Mouse (Mus musculus): ENCODE results near the gene Abr. TPM values are rescaled to one million over a fixed set of nuclear protein-coding genes. Genes with fewer than 3 reads are reported as not detected.

Abr gene
- polyA plus RNA-seq, 1 experiment from 2014 or later, result 46.4 TPM

DNA sequence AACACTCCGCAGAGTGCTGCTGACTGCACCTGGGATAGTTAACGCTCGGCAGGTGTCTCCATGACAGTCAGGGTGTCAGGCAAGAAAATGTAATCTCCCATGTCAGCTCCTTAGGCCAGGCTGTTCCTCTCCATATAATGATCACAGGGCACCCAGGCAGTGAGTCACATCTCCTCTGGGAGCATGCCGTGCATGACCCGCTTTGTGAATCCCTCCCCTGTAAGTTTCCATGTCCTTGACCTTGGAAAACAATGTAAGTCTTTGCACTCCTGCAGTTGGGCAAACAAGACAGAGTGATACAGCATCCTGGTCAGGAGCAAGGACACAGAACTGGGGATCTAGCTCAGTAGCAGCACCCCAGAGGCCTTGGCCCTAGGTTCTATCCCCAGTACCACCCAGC is 78.8 kb downstream of the Abr start:
- ATAC-seq (replicated peaks; ENCODE audit: low FRiP score) (no peak), DNase-seq (ENCODE audit: low spot score) (no peak)
- Histone ChIP-seq H3K36me3 (ENCODE audit: control insufficient read depth, insufficient read depth, low read length) (no peaks in the 10 kb centered on the region), H3K4me2 (ENCODE audit: low read depth, low read length, severe bottlenecking) (no peak overlapping the region), H3K27me3 (ENCODE audit: control insufficient read depth, insufficient read depth, low read length) (no peaks in the 10 kb centered on the region), H3K4me1 (replicated peaks; ENCODE audit: control insufficient read depth, insufficient read depth, low read length) (0 out of 2 replicates have a peak, but pooled peaks cover 4% of the 10 kb centered on the region), H3K9me3 (ENCODE audit: control insufficient read depth, low read length) (no peaks in the 10 kb centered on the region), H3K4me3 (ENCODE audit: low read depth, low read length) (no peak overlapping the region), H3K9ac (ENCODE audit: low read length) (no peak overlapping the region), H3K27ac (ENCODE audit: low read depth, low read length) (no peak overlapping the region)
- 89% methylated on average over 5 of the region's 5 CpGs for WGBS

DNA sequence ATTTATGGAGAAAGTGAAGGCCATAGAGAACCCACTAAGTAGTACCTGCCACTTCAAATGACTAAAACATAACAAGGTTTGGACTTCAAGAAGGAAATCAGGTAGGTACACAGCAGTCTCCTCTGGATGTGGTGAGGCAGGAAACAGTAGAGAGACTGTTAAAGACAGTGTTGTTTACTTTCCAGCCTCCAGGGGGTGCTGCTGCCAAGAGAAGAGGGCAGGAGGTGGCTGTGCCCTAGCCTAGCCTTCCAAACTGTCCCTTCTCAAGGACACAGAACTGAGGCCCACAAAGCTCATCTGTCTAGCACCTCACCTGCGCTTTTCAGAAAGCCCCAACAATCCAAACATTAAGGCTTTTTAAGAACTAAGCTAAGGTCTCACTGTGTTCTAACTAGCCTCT is 81.1 kb downstream of the Abr start:
- H3K4me1 ChIP-seq (replicated peaks; ENCODE audit: control insufficient read depth, insufficient read depth, low read length), result no peaks in the 10 kb centered on the region
- no peak overlapping the region for H3K27ac ChIP-seq (ENCODE audit: low read depth, low read length)
- ATAC-seq (replicated peaks; ENCODE audit: low FRiP score) (no peak), DNase-seq (ENCODE audit: low spot score) (peak; percentile 69)
- H3K4me2 ChIP-seq (ENCODE audit: low read depth, low read length, severe bottlenecking), result no peak overlapping the region
- no peak overlapping the region for H3K9ac ChIP-seq (ENCODE audit: low read length)
- H3K27me3 ChIP-seq (ENCODE audit: control insufficient read depth, insufficient read depth, low read length), result no peaks in the 10 kb centered on the region
- H3K36me3 ChIP-seq (ENCODE audit: control insufficient read depth, insufficient read depth, low read length), result no peaks in the 10 kb centered on the region
- WGBS, result 52% methylated on average over 1 of the region's 1 CpGs
- H3K4me3 ChIP-seq (ENCODE audit: low read depth, low read length), result no peak overlapping the region
- no peaks in the 10 kb centered on the region for H3K9me3 ChIP-seq (ENCODE audit: control insufficient read depth, low read length)

DNA sequence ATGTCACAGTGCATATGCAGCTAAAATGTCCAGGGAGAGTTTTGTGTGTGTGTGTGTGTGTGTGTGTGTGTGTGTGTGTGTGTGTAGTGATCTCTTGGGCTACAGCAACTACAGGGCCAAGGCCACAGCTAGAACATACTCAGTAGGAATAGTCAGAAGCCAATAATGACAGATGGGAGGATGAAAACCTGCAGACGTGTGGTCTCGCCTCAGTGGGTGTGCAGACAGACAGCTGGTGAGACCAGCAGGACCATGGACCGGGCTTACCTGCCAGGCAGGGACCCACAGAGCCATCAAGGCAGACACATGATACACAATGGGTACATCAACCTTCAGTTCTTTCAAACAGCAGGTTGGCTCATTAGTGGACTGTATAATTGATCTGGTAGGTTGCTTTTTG is 84.7 kb downstream of the Abr start:
- Histone ChIP-seq H3K27ac (ENCODE audit: low read depth, low read length) (no peak overlapping the region), H3K4me2 (ENCODE audit: low read depth, low read length, severe bottlenecking) (no peak overlapping the region), H3K9me3 (ENCODE audit: control insufficient read depth, low read length) (no peaks in the 10 kb centered on the region), H3K4me3 (ENCODE audit: low read depth, low read length) (no peak overlapping the region), H3K9ac (ENCODE audit: low read length) (no peak overlapping the region), H3K27me3 (ENCODE audit: control insufficient read depth, insufficient read depth, low read length) (no peaks in the 10 kb centered on the region), H3K36me3 (ENCODE audit: control insufficient read depth, insufficient read depth, low read length) (no peaks in the 10 kb centered on the region), H3K4me1 (replicated peaks; ENCODE audit: control insufficient read depth, insufficient read depth, low read length) (no peaks in the 10 kb centered on the region)
- no peak for DNase-seq (ENCODE audit: low spot score)
- no peak for ATAC-seq (replicated peaks; ENCODE audit: low FRiP score)
- WGBS, result 76% methylated on average over 3 of the region's 3 CpGs

DNA sequence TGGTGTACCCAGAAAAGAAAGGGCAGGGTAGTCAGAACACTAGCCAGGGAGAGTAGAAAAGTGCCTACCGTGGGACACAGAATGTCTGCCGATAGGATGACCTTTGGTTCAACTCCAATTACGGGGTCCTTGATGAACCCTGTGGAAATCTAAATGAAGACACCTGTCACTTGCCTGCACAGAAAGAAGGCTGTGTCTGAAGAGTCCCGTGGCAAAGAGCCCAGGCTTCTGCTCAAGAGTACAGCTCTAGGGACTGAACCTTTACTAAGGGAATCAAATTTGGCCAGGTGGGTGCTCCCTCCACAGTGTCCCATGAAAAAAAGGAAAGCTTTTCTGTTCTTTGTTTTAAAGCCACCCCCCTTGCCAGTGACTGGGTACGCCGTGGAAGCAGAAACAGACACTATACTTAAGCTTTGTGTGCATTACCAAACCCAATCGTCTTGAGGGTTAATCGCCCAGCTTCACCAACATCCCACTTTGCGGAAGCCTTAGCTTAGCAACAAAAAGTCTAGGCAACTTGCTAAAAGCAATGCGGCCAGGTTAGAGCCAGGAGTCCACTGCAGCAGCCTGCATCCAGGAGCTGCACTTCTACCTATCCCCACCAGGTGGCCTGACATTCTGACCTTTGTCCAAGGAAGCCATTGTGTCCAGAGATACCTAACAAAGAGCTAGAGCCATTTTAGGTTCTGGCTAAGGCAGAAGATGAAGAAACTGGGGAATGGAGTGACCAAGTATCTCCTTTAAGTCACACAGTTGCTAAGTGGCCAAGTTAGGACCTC is 85.3 kb downstream of the Abr start:
- no peak overlapping the region for H3K4me2 ChIP-seq (ENCODE audit: low read depth, low read length, severe bottlenecking)
- H3K27me3 ChIP-seq (ENCODE audit: control insufficient read depth, insufficient read depth, low read length), result no peaks in the 10 kb centered on the region
- ATAC-seq (replicated peaks; ENCODE audit: low FRiP score) (no peak), DNase-seq (ENCODE audit: low spot score) (no peak)
- no peaks in the 10 kb centered on the region for H3K9me3 ChIP-seq (ENCODE audit: control insufficient read depth, low read length)
- no peak overlapping the region for H3K4me3 ChIP-seq (ENCODE audit: low read depth, low read length)
- no peaks in the 10 kb centered on the region for H3K36me3 ChIP-seq (ENCODE audit: control insufficient read depth, insufficient read depth, low read length)
- WGBS, result 75% methylated on average over 10 of the region's 10 CpGs
- no peaks in the 10 kb centered on the region for H3K4me1 ChIP-seq (replicated peaks; ENCODE audit: control insufficient read depth, insufficient read depth, low read length)
- no peak overlapping the region for H3K9ac ChIP-seq (ENCODE audit: low read length)
- no peak overlapping the region for H3K27ac ChIP-seq (ENCODE audit: low read depth, low read length)

DNA sequence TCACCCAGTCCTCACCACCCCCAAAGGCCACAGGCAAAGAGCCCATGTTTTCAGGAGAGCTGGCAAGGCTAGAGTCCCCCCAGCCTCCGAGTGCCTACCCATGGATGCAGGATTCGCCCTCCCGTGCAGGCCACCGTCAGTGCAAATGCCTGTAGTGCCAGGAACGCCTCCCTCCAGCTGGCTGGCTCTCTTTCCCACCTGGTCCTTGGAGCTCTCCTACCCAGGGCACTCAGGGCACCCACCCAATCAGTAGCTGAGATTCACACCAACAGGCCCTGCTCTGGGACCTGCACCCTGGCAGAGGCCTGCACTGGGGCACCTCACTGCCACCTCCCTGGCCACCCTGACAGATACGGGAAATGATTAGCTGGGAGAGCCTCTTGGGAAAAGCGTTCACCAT is 90.1 kb downstream of the Abr start:
- Histone ChIP-seq H3K27me3 (ENCODE audit: control insufficient read depth, insufficient read depth, low read length) (no peaks in the 10 kb centered on the region), H3K4me2 (ENCODE audit: low read depth, low read length, severe bottlenecking) (no peak overlapping the region), H3K9me3 (ENCODE audit: control insufficient read depth, low read length) (no peaks in the 10 kb centered on the region), H3K36me3 (ENCODE audit: control insufficient read depth, insufficient read depth, low read length) (no peaks in the 10 kb centered on the region), H3K4me1 (replicated peaks; ENCODE audit: control insufficient read depth, insufficient read depth, low read length) (peaks cover 3% of the 10 kb centered on the region; the same call in 1 of the 2 replicates), H3K27ac (ENCODE audit: low read depth, low read length) (no peak overlapping the region), H3K9ac (ENCODE audit: low read length) (no peak overlapping the region), H3K4me3 (ENCODE audit: low read depth, low read length) (no peak overlapping the region)
- DNase-seq (ENCODE audit: low spot score) (no peak), ATAC-seq (replicated peaks; ENCODE audit: low FRiP score) (no peak)
- WGBS, result 93% methylated on average over 7 of the region's 7 CpGs

DNA sequence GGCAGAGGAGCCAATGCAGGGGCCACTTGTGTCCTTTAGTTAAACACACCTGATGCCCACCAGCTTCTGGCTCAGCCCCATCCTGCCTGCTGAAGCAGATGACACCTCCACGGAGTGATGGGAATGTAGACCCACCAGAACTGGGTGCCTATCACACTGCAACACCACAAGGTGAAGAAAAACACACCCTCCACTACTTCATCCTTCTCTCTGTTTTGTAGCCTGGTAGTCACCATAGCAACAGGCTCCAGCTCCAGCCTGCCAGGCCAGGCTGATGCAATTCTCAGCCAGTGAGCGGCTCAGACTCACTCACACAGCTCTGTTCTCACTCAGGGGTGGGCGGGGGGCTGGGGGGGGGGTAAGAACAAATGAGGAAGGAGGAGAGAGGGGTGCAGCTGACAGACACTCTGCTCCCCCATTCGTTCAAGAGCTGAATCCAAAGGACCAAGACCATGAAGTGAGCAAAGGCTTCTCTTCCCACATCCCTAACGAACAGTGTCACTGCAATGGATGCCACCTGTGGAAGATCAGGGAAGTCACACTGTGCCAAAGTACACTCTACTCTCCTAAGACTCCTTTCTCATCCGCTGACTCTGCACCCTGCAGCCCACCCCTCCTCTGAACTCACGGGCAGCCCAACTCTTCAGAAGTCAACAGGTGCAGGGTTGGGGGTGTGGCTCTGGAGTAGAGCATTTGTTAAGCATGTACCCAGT is 91.0 kb downstream of the Abr start:
- Histone ChIP-seq H3K4me3 (ENCODE audit: low read depth, low read length) (no peak overlapping the region), H3K27me3 (ENCODE audit: control insufficient read depth, insufficient read depth, low read length) (no peaks in the 10 kb centered on the region), H3K4me2 (ENCODE audit: low read depth, low read length, severe bottlenecking) (no peak overlapping the region), H3K9me3 (ENCODE audit: control insufficient read depth, low read length) (no peaks in the 10 kb centered on the region), H3K27ac (ENCODE audit: low read depth, low read length) (no peak overlapping the region), H3K4me1 (replicated peaks; ENCODE audit: control insufficient read depth, insufficient read depth, low read length) (peaks cover 3% of the 10 kb centered on the region; the same call in 1 of the 2 replicates), H3K9ac (ENCODE audit: low read length) (no peak overlapping the region), H3K36me3 (ENCODE audit: control insufficient read depth, insufficient read depth, low read length) (no peaks in the 10 kb centered on the region)
- DNase-seq (ENCODE audit: low spot score) (no peak), ATAC-seq (replicated peaks; ENCODE audit: low FRiP score) (no peak)
- WGBS, result 36% methylated on average over 7 of the region's 7 CpGs

DNA sequence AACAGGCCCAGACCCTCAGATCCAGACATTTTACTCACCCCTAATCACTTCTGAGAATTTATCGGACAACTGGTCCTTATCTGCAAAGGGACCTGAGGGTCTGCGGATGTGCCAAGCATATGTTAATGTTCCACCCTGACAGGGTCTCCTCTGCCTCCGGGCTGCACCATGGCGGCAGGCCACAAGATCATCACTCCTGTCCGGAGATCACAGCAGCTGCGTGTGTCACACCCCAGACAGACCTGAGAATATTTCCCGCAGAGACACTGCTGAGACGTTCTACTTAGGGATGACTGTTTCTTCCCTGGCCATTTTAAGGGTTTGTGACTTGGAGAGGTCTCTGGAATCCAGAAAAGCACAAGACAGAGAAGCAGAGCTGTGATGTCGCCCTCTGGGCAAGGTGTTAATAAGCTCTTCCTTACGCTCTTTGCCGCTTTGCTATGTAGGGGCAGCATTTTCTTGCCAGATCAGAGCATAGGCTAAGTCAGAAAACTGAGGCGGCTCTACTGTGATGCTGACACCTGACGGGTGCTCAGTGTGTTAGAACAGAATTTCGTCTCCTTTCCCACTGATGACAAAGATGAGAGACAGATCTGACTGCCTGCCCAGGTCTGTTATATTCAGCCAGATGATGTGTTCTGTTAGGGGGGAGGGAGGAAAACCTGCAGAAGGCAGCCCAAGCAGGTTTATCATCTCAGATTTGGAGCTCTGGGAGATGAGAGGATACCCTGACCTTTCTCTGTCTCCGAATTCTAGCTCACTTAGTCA is 91.8 kb downstream of the Abr start:
- H3K27me3 ChIP-seq (ENCODE audit: control insufficient read depth, insufficient read depth, low read length), result no peaks in the 10 kb centered on the region
- no peak for ATAC-seq (replicated peaks; ENCODE audit: low FRiP score)
- H3K36me3 ChIP-seq (ENCODE audit: control insufficient read depth, insufficient read depth, low read length), result no peaks in the 10 kb centered on the region
- H3K9me3 ChIP-seq (ENCODE audit: control insufficient read depth, low read length), result no peaks in the 10 kb centered on the region
- no peak overlapping the region for H3K27ac ChIP-seq (ENCODE audit: low read depth, low read length)
- no peak overlapping the region for H3K4me2 ChIP-seq (ENCODE audit: low read depth, low read length, severe bottlenecking)
- peaks cover 3% of the 10 kb centered on the region; the same call in 1 of the 2 replicates for H3K4me1 ChIP-seq (replicated peaks; ENCODE audit: control insufficient read depth, insufficient read depth, low read length)
- H3K9ac ChIP-seq (ENCODE audit: low read length), result no peak overlapping the region
- no peak for DNase-seq (ENCODE audit: low spot score)
- H3K4me3 ChIP-seq (ENCODE audit: low read depth, low read length), result no peak overlapping the region
- WGBS, result 84% methylated on average over 15 of the region's 15 CpGs

DNA sequence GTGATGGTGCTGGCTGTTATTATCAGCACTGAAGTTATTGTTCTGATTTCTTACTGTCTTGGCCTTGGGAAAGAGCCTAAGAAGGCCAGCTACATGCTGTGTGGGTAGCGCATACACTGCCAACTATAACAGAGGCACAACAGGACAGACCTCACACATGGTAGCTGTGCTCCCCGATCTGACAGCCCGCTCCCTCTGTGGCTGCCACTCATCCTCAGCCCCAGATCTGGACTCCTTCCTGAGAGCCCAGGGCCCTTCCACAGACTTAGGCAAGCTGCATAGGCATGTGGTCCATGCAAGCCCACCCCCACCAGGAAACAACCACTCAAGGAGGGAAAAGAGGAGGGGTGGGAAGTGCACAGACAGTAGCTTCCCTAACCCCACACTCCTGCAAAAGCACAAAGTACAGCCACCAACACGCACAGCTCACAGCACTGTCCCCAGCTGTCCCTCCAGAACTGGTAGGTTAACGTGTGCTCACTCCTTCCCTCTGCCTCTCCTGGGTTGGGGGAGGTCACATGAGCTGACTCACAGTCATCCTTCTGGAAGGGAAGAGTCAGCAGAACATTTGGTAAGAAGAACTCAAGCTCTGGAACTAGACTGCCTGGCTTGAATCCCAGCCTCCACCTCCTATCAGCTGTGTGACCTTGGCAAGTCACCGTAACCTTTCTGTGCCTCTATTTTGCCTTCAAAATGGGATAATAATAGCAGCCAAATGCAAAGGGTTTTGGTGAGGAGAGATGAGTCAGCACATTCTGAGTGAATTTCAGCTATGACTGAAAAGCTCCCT is 92.6 kb downstream of the Abr start:
- ATAC-seq (replicated peaks; ENCODE audit: low FRiP score), result no peak
- no peaks in the 10 kb centered on the region for H3K27me3 ChIP-seq (ENCODE audit: control insufficient read depth, insufficient read depth, low read length)
- H3K27ac ChIP-seq (ENCODE audit: low read depth, low read length), result no peak overlapping the region
- no peaks in the 10 kb centered on the region for H3K9me3 ChIP-seq (ENCODE audit: control insufficient read depth, low read length)
- H3K4me1 ChIP-seq (replicated peaks; ENCODE audit: control insufficient read depth, insufficient read depth, low read length), result peaks cover 3% of the 10 kb centered on the region; the same call in 1 of the 2 replicates
- H3K36me3 ChIP-seq (ENCODE audit: control insufficient read depth, insufficient read depth, low read length), result no peaks in the 10 kb centered on the region
- WGBS, result 81% methylated on average over 6 of the region's 6 CpGs
- no peak for DNase-seq (ENCODE audit: low spot score)
- H3K9ac ChIP-seq (ENCODE audit: low read length), result no peak overlapping the region
- H3K4me3 ChIP-seq (ENCODE audit: low read depth, low read length), result no peak overlapping the region
- H3K4me2 ChIP-seq (ENCODE audit: low read depth, low read length, severe bottlenecking), result no peak overlapping the region
